Mouse (Mus musculus) neural tube, embryonic 14.5 days (tissue): ENCODE results near the gene Rab15. TPM values are rescaled to one million over a fixed set of nuclear protein-coding genes. Genes with fewer than 3 reads are reported as not detected.

Source experiments
- ATAC-seq: fragments of 200-750 bp; cut with Nextera tagmentation; 2 replicates; pipeline ENCODE4 v1.8.0; 2017; ENCODE audit warnings: low read depth, mild to moderate bottlenecking, moderate TSS enrichment, moderate library complexity
- H3K27ac ChIP-seq: fragments of 300-500 bp; sonication (generic); 2 replicates; pipeline ENCODE4 v1.5.1; 2014; ENCODE audit warnings: low read depth, mild to moderate bottlenecking, control low read depth, low read length, moderate library complexity, mixed read lengths
- H3K27me3 ChIP-seq: fragments of 300-500 bp; sonication (generic); 2 replicates; pipeline ENCODE4 v1.6.1; 2014; ENCODE audit warnings: low read length; ENCODE audit not compliant: control insufficient read depth, insufficient read depth
- H3K36me3 ChIP-seq: fragments of 300-500 bp; sonication (generic); 2 replicates; pipeline ENCODE4 v1.6.1; 2014; ENCODE audit warnings: low read length, mixed read lengths; ENCODE audit not compliant: control insufficient read depth, insufficient read depth
- H3K4me1 ChIP-seq: fragments of 300-500 bp; sonication (generic); 2 replicates; pipeline ENCODE4 v1.6.1; 2014; ENCODE audit warnings: low read length; ENCODE audit not compliant: control insufficient read depth, insufficient read depth
- H3K4me2 ChIP-seq: fragments of 300-500 bp; sonication (generic); 2 replicates; pipeline ENCODE4 v1.6.1; 2014; ENCODE audit warnings: mild to moderate bottlenecking, low read depth, low read length, control low read depth
- H3K4me3 ChIP-seq: fragments of 300-500 bp; sonication (generic); 2 replicates; pipeline ENCODE4 v1.5.1; 2014; ENCODE audit warnings: low read depth, low read length, control low read depth, mixed read lengths
- H3K9ac ChIP-seq: fragments of 300-500 bp; sonication (generic); replicated peaks from 2 replicates; pipeline ENCODE4 v1.6.1; 2014; ENCODE audit warnings: low read depth, mild to moderate bottlenecking, control low read depth, low read length, mixed read lengths
- H3K9me3 ChIP-seq: fragments of 300-500 bp; sonication (generic); 2 replicates; pipeline ENCODE4 v1.6.1; 2016; ENCODE audit warnings: low read length; ENCODE audit not compliant: control insufficient read depth
- WGBS: fragments of 180-500 bp; shearing (Covaris S2); extraction: QIAGEN DNeasy Blood & Tissue Kit; methylation state at CpG from one replicate; pipeline ENCODE4 v1.1.7; 2014; 5-methylcytosine and 5-hydroxymethylcytosine counted together
- polyA plus RNA-seq: library from polyadenylated mRNA; unstranded; fragments of >200 nt; fragmentation: Nextera tagmentation; extraction: Ambion mirVana; gene quantifications from 2 replicates; pipeline ENCODE4 v1.2.1, GENCODE M21; 2014

The Rab15 gene
- polyA plus RNA-seq, 1 experiment from 2014 or later: 22.3 TPM

DNA sequence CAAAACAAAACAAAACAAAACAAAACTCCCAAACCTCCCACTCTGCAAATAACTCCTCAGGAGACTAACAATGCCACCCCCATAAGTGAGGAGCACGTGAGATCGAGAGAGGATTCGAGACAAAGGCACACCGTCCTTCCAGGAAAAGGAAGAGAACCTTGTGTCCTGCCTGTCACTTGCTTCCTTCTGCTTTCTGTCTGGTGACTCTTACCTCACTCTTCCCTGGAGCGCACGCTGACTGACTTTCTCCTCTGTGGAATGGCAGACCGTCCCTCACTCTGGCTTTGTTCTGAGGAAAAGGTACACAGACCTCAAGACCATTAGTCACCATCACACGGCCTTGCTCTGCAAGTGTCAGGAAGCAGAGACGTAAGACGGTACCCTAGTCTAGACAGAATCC lies 9.2 kb downstream of the Rab15 start:
- Histone ChIP-seq H3K36me3 (no peaks in the 10 kb centered on the region), H3K4me1 (no peaks in the 10 kb centered on the region), H3K9ac (no peak overlapping the region), H3K9me3 (no peaks in the 10 kb centered on the region), H3K27ac (no peak overlapping the region), H3K27me3 (no peaks in the 10 kb centered on the region), H3K4me2 (no peak overlapping the region), H3K4me3 (no peak overlapping the region)
- WGBS: 81% methylated on average over 10 of the region's 10 CpGs
- no peak for ATAC-seq

DNA sequence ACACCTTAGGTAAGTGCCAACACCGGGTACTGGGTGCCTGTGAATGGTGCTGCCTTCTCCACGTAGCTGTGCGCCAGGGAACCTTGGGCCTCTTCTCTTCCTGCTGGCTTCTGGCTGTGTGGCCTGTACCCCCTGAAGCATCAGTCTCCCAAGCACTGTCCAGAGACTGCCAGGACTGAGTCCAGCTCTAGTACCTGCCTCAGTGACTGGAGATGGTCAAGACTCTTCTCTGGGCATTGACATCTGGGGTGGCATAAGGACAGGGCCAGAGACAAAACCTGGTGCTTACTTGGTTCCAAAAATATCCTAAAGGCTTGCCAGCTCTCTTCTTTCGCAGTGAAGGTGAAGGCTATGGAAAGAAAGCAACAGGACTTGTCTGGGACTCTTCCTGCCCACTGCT lies 11.7 kb downstream of the Rab15 start:
- H3K27me3 ChIP-seq: no peaks in the 10 kb centered on the region
- H3K4me2 ChIP-seq: no peak overlapping the region
- H3K27ac ChIP-seq: no peak overlapping the region
- no peak overlapping the region for H3K9ac ChIP-seq
- H3K9me3 ChIP-seq: no peaks in the 10 kb centered on the region
- no peaks in the 10 kb centered on the region for H3K4me1 ChIP-seq
- no peak overlapping the region for H3K4me3 ChIP-seq
- H3K36me3 ChIP-seq: no peaks in the 10 kb centered on the region
- WGBS: 95% methylated on average over 4 of the region's 4 CpGs
- no peak for ATAC-seq

DNA sequence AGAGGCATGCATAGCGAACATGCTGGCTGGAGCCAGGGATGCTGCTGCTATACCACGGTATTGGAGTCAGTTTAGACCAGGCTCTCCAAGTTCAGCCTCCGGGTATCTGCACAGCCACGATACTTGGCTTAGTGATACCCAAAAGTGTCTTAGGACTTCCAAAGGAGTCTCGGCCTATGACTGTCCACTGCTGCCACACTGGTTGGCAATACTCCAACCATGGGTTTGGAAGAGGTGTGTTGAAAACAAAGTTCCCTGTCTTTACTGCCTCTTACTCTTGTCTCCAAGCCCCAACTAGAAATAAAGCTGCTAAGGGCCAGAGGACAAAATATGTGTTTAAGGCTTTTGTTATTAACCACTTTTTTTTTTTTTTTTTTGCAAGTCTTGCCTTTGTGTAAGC lies 12.2 kb downstream of the Rab15 start:
- WGBS: 96% methylated on average over 5 of the region's 5 CpGs
- H3K27me3 ChIP-seq: no peaks in the 10 kb centered on the region
- no peaks in the 10 kb centered on the region for H3K36me3 ChIP-seq
- H3K9ac ChIP-seq: no peak overlapping the region
- H3K9me3 ChIP-seq: no peaks in the 10 kb centered on the region
- ATAC-seq: no peak
- no peaks in the 10 kb centered on the region for H3K4me1 ChIP-seq
- no peak overlapping the region for H3K4me3 ChIP-seq
- H3K27ac ChIP-seq: no peak overlapping the region
- no peak overlapping the region for H3K4me2 ChIP-seq

DNA sequence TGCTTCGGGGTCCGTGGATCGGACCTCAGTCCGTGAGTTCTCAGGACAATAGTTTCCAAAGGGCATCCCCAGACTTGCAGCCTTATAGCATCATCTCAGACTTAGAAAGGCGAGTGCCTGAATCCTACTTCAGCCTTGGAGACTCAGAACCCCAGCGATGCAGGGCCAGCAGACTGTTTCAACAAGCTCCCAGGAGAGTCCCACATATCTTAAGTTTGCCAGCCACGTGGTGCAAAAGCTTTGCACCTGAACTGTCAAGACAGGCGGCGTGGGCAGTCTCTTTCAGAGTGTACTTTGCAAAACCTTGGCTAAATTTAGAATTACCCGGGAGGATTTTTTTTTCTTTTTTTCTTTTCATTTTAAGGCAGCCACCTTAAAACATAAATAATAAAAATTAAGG lies 14.9 kb downstream of the Rab15 start:
- Histone ChIP-seq H3K4me3 (no peak overlapping the region), H3K27me3 (no peaks in the 10 kb centered on the region), H3K36me3 (no peaks in the 10 kb centered on the region), H3K27ac (no peak overlapping the region), H3K9me3 (no peaks in the 10 kb centered on the region), H3K4me1 (no peaks in the 10 kb centered on the region), H3K9ac (no peak overlapping the region), H3K4me2 (no peak overlapping the region)
- ATAC-seq: no peak
- WGBS: 84% methylated on average over 10 of the region's 10 CpGs

DNA sequence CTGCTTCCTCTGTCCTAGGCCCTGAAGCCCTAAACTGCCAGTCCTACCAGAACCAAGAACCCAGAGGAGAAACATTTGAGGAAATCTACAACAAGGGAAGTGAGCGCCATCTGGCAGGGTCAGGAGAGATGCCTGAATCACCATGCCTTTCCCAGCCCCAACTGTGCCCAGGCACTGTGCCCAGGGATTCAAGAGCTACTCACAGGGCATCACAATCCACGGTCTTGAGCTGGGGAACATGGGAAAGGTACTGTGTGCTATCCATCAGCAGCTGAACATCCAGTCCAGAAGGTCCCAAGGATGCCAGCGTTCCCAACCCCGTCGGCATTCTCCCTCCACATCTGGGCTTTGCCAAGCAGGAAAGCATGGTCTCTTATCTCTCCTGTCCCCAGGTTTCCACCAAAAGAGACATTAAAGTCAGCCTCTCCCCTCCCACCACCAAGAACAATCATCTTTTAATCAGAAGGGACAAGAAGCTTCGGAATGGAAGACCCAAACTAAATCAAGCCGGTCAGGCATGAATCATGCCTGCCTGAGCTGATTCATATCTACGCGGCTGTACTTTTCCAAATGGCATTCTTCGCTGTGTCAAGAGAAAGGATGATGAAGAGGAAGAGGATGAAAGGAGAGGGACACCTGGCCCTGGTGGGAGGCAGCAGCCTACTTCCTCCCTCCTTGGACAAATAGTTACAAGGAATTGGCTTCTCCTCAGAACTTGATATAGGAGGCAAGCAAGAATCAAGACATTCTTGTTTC lies 17.5 kb downstream of the Rab15 start:
- Histone ChIP-seq H3K36me3 (no peaks in the 10 kb centered on the region), H3K4me2 (no peak overlapping the region), H3K9me3 (no peaks in the 10 kb centered on the region), H3K27me3 (no peaks in the 10 kb centered on the region), H3K9ac (no peak overlapping the region), H3K4me1 (no peaks in the 10 kb centered on the region), H3K27ac (no peak overlapping the region), H3K4me3 (no peak overlapping the region)
- 92% methylated on average over 10 of the region's 10 CpGs for WGBS
- no peak for ATAC-seq

DNA sequence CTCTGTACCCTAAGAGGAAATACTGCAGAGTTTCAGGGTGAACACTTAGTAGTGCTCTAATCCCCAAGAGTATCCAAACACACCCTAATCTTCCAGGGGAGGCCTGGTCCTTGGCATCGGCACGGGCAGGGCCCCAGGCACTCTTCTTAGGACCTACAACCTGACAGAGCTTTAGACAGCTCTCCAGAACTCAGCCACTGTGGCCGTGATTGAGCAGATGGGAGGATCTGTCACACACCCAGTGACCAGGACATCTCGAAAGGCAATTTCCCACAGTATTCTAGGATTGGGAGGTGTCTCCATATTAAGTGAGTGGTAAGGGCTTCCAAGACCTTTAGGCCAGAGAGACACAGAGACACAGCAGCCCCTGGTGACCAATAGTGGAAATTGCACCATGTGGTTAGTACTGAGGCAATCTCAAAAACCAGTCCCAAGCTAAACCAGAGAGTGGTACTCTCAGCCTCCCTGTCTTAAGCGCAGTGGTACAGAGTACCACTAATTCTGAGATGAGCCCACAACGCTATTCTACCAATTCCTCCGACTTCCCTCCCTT lies 18.9 kb downstream of the Rab15 start:
- H3K4me3 ChIP-seq: no peak overlapping the region
- ATAC-seq: no peak
- 57% methylated on average over 7 of the region's 7 CpGs for WGBS

DNA sequence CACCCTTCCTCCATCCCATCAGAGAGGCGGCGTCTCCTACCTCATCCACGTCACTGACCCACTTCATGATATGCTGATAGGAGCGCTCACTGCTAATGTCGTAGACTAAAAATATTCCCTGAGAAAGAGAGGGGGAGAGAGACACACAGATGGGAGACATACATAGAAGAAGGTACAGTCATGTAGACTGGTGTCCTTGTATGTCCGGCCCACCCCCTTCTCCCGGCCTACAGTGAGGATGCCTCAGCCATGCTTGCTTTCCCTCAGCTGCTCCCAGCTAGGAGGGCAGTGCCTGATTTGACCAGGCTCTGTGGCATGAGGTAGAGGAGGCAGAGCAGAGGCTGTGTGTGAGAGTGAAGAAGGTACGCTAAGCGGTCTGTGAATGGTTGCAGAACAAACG lies 19.7 kb downstream of the Rab15 start:
- H3K9me3 ChIP-seq: no peaks in the 10 kb centered on the region
- H3K4me1 ChIP-seq: no peaks in the 10 kb centered on the region
- no peaks in the 10 kb centered on the region for H3K36me3 ChIP-seq
- no peak overlapping the region for H3K9ac ChIP-seq
- H3K4me3 ChIP-seq: no peak overlapping the region
- WGBS: 94% methylated on average over 10 of the region's 10 CpGs
- no peak overlapping the region for H3K27ac ChIP-seq
- no peak for ATAC-seq
- H3K4me2 ChIP-seq: no peak overlapping the region
- H3K27me3 ChIP-seq: no peaks in the 10 kb centered on the region

More for the DNA sequence above, 18.9 kb downstream of the Rab15 start:
- no peaks in the 10 kb centered on the region for H3K9me3 ChIP-seq
- no peak overlapping the region for H3K27ac ChIP-seq
- no peak overlapping the region for H3K4me2 ChIP-seq
- no peaks in the 10 kb centered on the region for H3K4me1 ChIP-seq
- H3K36me3 ChIP-seq: no peaks in the 10 kb centered on the region
- H3K9ac ChIP-seq: no peak overlapping the region
- no peaks in the 10 kb centered on the region for H3K27me3 ChIP-seq

DNA sequence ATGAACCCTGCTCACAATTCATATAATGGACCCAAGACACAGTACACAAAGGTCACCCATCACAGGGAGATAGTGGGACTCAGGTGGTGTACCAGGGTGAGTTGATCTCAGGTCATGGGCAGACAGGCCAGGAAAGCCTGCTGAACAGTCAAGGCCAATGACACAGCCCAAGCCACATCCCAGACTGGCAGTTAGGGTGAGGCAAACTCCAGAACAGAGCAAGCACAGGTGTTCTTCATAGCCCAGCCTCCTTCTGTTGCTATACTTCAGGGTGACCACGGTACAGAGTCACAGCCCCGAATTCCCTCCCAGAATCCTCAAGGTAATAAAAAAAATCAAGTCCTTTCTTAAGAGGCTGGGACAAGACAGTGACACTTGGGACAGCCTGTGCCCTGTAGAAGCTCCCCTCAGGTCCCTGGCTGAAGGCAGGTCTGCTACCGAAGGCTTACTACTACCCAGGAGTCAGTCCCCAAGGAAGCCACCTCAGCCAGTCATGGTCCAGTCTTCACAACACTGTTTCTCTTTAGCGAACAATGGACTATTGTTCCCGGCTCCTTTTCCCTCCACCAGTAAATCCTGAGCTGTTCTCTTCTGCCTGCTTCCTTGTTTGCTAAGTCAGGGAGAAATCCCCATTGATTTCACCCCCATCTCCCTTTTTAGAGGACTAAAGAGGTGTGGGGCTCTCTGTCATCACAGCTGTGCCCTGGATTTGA lies 24.5 kb downstream of the Rab15 start:
- Histone ChIP-seq H3K4me3 (no peak overlapping the region), H3K36me3 (no peaks in the 10 kb centered on the region), H3K4me2 (no peak overlapping the region), H3K4me1 (no peaks in the 10 kb centered on the region), H3K9ac (no peak overlapping the region), H3K9me3 (no peaks in the 10 kb centered on the region), H3K27ac (no peak overlapping the region), H3K27me3 (no peaks in the 10 kb centered on the region)
- no peak for ATAC-seq
- WGBS: 65% methylated on average over 5 of the region's 5 CpGs

DNA sequence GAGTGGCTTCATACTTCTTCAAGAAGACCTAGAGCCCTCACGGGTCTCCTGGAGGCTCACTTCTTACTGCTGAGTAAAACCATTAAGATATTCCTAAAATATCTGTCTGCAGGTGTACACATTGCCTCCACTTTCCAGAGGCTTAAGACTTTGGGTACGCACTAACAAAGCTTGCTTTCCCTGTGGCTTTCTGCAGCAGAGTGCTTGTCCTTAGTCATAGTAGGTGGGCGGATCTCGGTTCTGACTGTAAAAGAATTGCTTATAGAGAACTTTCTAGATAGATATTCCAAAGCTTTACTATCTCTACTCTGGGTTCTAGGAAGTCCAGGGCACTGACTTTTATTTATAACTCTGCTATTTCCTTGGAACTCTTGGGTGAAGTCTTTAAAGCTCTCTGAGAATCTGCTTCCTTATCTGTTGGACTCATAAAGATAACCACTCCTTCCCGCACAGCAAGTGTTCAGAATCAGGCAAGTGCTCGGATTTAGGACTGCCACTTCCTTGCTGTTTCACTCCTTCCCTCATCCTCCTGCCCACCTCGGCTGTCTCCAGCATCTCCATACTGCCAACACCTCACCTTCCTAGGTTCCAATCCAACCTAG lies 25.7 kb downstream of the Rab15 start:
- WGBS: 90% methylated on average over 7 of the region's 7 CpGs
- no peak for ATAC-seq

More for the DNA sequence above, 25.7 kb downstream of the Rab15 start:
- H3K4me2 ChIP-seq: no peak overlapping the region
- no peaks in the 10 kb centered on the region for H3K27me3 ChIP-seq
- H3K4me3 ChIP-seq: no peak overlapping the region
- no peak overlapping the region for H3K27ac ChIP-seq
- no peaks in the 10 kb centered on the region for H3K36me3 ChIP-seq
- no peaks in the 10 kb centered on the region for H3K4me1 ChIP-seq
- H3K9ac ChIP-seq: no peak overlapping the region
- H3K9me3 ChIP-seq: no peaks in the 10 kb centered on the region
